Mouse (Mus musculus): ENCODE measurements around the gene Clcc1.
"Not testable (repeated sequence)": the region's sequence is repeated elsewhere in the genome, so short reads cannot be mapped to it uniquely, and the experiment has no call there.

Clcc1 gene

DNA sequence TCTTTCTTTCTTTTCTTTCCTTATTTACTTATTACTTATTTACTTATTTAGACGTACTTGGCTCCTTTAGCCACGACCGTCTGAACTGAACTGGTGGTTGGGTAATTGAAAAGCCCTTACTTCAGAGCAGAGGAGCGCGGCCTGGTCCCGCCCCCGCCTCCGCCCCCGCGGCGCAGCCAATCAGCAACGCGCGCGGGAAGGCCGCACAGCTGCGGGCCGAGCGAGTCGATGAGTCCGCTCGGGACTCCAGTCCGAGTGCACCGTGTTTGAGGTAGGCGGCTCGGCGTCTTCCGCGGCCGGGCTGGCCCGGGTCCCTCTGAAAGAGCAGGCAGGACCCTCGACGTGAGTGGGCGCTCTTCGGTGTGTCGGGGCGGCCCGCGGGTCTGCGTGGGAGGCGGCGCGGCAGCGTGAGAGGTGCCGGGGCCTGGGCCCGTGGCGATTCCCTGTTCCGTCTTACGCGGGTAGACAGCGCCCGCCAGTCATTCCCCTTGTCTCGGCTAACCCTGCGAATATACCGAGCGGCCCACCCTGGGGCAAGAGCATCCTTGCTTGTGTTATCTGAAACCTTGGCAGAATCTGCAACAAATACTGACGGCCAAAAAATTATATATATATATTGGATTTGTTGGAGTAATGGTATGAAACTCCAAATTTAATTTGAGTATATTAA, at the start of gene Clcc1:
Clcc1 (plus strand) TSS at position 204 of the 670 bp plus-strand sequence.
- DNase-seq, result peak; percentile 96 to 98

DNA sequence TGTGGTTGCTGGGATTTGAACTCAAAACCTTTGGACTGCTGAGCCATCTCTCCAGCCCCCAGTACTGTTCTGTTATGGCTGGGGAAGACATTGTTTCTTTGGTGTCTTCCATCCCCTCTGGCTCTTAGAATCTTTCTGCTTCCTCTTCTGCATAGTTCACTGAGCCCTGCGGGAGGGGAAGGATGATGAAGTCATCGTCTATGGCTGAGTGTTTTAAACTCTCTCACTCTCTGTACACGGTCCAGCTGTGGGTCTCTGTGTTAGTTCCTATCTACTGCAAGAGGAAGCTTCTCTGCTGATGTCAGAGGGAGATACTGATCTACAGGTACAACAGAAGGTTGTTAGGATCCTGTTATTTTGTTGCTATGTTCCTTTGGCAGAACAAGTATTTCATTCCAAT, 44.8 kb upstream of the Clcc1 start:
- no peak for DNase-seq

- peak; percentile 33 to 54 for DNase-seq
Observed at GRCm38 (mm10) chr3:108634761-108635160, 19.0 kb upstream of the Clcc1 start.

DNA sequence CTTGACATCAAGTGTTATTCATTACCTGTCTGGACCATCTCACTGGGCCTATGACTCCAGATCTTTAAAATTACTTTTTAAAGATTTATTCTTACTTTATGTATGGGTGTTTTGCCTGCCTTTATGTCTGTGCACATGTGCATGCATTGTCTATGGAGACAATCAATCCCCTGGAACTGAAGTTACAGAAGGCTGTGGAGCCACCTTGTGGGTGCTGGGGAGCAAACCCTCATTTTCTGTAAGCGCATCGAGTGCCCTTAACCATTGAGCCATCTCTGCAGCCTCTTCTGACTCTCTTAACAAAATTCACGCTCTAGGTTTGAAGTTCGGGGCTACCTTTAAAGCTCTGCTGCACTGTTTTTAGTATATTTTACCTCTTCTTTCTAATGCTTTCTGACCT, 14.3 kb upstream of the Clcc1 start:
- no peak for DNase-seq

DNA sequence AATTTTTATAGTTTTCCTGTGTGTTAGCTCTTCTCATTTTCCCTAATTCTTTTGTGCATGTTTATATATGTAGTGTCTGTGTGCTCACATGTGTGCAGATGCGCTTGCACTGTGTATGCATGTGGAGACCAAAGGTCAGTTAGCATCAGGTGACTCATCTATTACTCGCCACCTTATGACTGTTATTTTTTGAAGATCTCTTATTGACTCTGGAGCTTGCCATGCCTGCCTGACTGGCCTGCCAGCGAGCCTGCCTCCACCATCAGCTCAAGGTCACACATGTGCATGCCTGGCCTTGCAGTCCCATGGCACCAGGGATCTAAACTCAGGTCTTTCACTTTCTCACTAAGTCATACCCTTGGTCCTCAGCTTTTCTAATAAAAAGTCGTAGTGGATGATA, 12.7 kb upstream of the Clcc1 start:
- no peak for DNase-seq

DNA sequence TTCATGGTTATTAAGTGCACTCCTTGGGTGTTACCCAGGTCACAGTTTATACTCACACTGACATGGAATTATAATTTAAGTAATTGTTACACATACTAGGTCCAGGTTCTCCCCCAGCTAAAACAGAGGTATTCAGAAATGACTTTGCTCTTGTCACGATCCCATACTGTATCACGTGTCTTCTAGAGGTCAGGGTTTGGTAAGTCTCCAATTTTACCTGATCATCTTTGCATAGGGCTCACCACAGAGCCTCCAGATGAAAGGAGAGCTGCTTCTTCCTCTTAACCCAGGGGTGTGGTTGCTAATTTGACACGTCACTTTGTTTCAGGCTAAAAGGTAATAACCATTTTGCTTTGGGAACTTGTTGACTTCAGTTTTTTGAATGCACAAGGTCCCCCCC, 8.9 kb upstream of the Clcc1 start:
- no peak for DNase-seq

DNA sequence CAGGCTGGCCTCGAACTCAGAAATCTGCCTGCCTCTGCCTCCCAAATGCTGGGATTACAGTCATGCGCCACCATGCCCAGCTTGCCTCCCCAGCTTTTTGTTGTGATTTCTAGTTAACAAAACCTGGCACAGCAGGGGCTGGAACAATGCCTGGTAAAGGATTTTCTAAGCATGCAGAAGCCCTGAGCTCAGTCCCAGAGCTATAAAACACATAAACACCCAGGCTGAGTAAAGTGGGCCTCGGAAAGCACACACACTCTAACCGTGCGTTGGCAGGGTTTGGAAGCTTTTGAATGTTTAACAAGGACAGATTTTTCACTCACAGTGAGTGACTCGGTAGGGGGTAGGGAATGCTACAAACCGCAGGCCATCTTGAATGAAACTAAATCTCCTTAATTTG, 7.7 kb upstream of the Clcc1 start:
- DNase-seq, result peak; percentile 56 to 64

GRCm38 (mm10) chr3:108647681-108648080, 6.0 kb upstream of the Clcc1 start:
- DNase-seq, result not testable (repeated sequence)

DNA sequence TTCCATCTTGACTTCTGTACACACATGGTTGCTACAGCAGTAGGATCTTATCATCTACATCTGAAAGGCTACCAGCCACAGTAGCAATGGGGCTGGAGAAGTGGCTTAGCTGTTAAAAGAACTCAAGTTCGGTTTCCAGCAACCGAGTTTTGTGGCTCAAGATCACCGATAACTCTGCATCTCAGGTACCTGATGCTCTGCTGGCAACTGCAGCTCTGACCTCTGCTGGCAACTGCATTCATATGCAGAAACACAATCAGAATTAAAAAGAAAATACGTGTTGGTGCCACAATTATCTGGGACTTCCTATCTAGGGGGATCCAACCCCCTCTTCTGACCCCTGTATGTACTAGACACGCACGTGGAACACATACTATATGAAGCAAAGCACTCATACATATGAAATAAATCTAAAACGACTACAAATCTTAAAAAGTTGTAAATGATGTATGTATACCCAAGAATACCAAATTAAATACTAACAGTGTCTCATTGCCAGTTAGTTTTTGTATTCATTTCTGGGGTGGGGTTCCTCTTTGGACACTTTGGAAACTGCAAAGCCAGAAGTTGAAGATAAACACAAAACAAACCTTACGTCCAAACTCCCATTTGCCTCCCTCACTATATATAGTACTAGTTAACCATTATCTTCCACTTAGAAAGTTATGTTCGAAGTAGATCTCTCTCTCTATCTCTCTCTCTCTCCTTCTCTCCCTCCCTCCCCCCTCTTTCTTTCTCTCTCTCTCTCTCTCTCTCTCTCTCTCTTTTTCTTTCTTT, 659 bp upstream of the Clcc1 start:
- no peak for DNase-seq

- DNase-seq, result no peak
Observed at GRCm38 (mm10) chr3:108654566-108654965, 853 bp downstream of the Clcc1 start.

GRCm38 (mm10) chr3:108655486-108655885, 1.8 kb downstream of the Clcc1 start:
- no peak for DNase-seq

- DNase-seq, result no peak
Observed at GRCm38 (mm10) chr3:108658612-108659011, 4.9 kb downstream of the Clcc1 start.

- DNase-seq, result no peak
Observed at GRCm38 (mm10) chr3:108660941-108661340, 7.2 kb downstream of the Clcc1 start.

- peak; percentile 18 to 31 for DNase-seq
Observed at GRCm38 (mm10) chr3:108676616-108677015, 22.9 kb downstream of the Clcc1 start.

DNA sequence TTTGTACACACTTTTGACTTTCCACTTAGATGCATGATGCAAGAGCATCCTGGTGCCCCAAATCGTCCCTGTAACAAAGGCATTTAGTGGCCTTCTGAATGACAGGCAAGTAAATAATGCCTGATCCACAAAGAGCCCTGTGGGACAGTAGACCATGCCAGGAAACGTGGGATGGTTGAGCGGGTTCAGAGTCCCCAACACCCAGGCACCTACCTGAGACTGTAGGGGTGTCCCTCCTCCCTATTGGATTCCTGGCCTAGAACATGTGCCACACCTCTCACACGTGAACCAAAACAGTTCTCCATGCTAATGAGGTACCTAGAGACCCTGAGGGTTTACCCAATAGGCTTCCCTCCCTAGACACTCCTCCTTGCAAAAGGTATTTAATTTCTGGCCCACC, 27.3 kb downstream of the Clcc1 start:
- no peak for DNase-seq

DNA sequence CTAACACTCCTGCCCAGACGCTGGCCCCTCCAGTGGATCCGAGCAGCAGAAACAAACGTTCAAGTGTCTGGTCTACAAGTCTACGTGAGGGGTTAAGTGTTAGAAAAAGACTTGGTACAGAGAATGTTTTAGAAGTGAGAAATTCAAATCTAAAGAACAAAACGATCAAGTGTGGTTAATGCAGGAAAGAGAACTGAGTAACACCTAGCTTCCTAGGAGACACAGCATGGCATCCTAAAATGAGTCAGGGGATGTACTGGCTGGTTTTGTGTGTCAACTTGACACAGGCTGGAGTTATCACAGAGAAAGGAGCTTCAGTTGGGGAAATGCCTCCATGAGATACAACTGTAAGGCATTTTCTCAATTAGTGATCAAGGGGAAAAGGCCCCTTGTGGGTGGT, 29.9 kb downstream of the Clcc1 start:
- DNase-seq, result not testable (repeated sequence)

GRCm38 (mm10) chr3:108685701-108686100, 32.0 kb downstream of the Clcc1 start:
- no peak for DNase-seq

DNA sequence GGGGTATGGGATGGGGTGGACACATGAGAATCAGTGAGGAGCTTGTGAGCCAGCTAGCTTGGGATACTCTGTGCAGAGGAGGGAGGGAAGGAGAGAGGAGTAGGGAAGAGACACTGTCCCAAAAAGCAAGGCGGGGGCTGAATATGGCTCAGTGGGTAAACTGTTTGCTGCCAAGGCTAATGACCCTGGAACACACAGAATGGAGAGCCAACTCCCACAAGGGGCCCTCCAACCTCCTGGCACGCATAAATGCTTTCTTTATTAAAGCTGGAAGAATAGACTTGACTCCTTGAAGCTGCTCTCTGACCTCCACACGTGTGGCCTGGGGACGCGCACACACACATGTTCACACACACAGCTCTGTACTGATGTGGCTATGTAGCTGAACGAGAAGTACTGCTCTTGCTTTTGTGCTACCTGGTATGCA, 35.3 kb downstream of the Clcc1 start:
- peak in 1 of 2 experiments; percentile 5 for DNase-seq

DNA sequence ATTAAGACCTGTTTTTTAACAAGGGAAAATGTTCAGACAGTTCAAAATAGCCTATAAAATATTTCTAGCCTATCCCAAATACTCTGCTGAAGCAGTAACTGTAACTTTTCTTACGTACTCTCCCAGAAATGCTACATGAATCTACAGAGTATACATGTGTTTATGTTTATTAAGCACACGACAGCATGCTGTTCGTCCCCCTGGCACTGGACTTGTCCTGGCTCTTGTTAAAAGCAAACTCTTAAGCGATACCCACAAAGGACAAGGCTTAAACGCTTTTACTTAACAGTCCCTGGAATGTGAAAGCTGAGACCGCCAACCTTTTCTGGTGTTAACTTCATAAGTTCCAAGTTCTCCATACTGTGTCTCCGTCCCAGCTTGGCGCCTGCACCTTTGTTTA, 35.7 kb downstream of the Clcc1 start:
- no peak for DNase-seq

GRCm38 (mm10) chr3:108689979-108690378, 36.3 kb downstream of the Clcc1 start:
- no peak for DNase-seq

DNA sequence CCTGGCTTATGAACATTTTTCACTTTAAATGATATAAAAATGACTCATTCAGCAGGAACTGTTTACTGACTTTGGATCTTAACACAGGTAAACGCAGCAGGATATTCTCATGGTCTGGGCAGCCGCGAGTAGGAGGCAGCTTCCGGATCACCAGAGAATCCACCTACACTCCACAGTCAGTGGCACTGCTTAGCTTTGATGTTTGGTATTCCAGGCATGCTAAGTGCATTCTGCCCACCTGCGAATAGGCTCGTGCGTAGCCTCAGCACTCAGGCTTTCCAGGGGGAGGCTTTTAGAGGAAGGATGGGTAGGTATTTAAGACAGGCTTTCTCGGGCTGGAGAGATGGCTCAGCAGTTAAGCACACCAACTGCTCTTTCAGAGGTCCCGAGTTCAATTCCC, 40.6 kb downstream of the Clcc1 start:
- DNase-seq, result no peak

DNA sequence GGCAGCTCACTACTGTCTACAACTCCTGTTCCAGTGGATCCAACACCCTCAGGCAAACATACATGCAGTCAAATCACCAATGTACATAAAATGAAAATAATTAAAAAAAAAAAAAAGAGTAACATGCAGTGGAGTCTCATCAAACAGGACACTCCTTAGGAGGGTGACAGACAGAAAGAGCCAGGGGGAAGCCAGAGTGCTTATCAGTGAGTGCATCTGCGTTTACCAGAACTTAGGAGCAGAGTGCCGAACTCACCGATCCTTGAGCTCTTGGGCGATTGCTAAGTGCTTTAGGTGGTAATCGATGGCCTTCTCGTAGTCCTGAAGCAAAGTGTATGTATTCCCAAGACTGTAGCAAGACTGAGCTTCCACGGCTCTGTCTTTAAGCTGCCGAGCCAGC, 44.9 kb downstream of the Clcc1 start:
- DNase-seq, result no peak

GRCm38 (mm10) chr3:108699786-108700185, 46.1 kb downstream of the Clcc1 start:
- DNase-seq, result no peak

GRCm38 (mm10) chr3:108701256-108701655, 47.5 kb downstream of the Clcc1 start:
- DNase-seq, result no peak

Data from cerebellum, postnatal 14 days (tissue).